Mouse (Mus musculus) embryonic fibroblast, embryonic 13.5 days (primary cell): ENCODE results near the gene Ino80.

Experiments
- CTCF ChIP-seq: IDR thresholded peaks from 2 replicates; pipeline ENCODE4 v1.5.1; 2011; ENCODE audit warnings: mild to moderate bottlenecking, control low read depth, low read length, moderate library complexity, borderline replicate concordance; ENCODE audit not compliant: insufficient read depth
- POLR2A ChIP-seq: IDR thresholded peaks from 2 replicates; pipeline ENCODE4 v1.6.1; 2011; ENCODE audit warnings: low read depth, mild to moderate bottlenecking, control low read depth, low read length, moderate library complexity

GRCm38 (mm10) chr2:119399313-119399712 is 78.2 kb downstream of the Ino80 start:
- TF ChIP-seq CTCF (no peak), POLR2A (no peak)
